ENCODE assay signal across 24 mouse cellular contexts in genomic region chr10:7932958-7933357, GRCm38 (mm10). TPM values are rescaled to one million over a fixed set of nuclear protein-coding genes. Genes with fewer than 3 reads are reported as not detected.
A peak's percentile ranks its signal among the peaks of the same experiment; 100 is the strongest.
DNase-seq lines count a peak whose midpoint lies in the region; ATAC-seq and TF ChIP-seq lines count a peak whose summit lies in the region.
"Had no signal": no experiment of that assay in that cellular context is flagged by ENCODE, and none has a peak within 500 bp of the region (broad histone marks: within the 10 kb centered on the region; RNA-seq: fewer than 3 reads in every experiment).

No protein-coding gene starts in this region.

- H3K9me3 ChIP-seq in liver, embryonic 12.5 days (replicated peaks): no peaks in the 10 kb centered on the region
- H3K9me3 ChIP-seq in liver, embryonic 11.5 days (ENCODE audit: control insufficient read depth, low read length): no peaks in the 10 kb centered on the region
- H3K9me3 ChIP-seq: embryonic facial prominence, embryonic 13.5 days; embryonic facial prominence, embryonic 15.5 days; forebrain, embryonic 10.5 days; forebrain, embryonic 12.5 days; G1E had no signal

- no peak for ATAC-seq in liver, embryonic 12.5 days
- no peak for ATAC-seq in liver, embryonic 11.5 days (replicated peaks; ENCODE audit: low FRiP score)
- ATAC-seq in Patski: peak; percentile 90
- ATAC-seq in inflammation-experienced regulatory T-cells, adult 6 months: no peak
- ATAC-seq: forebrain, embryonic 14.5 days; forebrain, embryonic 16.5 days had no signal

- POLR2A ChIA-PET in Patski (lab: Charles Lee): no interaction called here

- TF ChIP-seq CTCF in kidney, adult 2 months (conservative IDR thresholded peaks at IDR 0.05; ENCODE audit: insufficient read depth, insufficient read length, low read depth, low read length): no peak
- no peak for TF ChIP-seq CTCF in Patski (IDR thresholded peaks at IDR 0.05)

- peaks cover 12% of the 10 kb centered on the region for H3K4me1 ChIP-seq in kidney, adult 2 months (ENCODE audit: control insufficient read depth, insufficient read depth, low read length)
- peaks cover 35% of the 10 kb centered on the region for H3K4me1 ChIP-seq in liver, embryonic 12.5 days
- H3K4me1 ChIP-seq in liver, embryonic 11.5 days (replicated peaks; ENCODE audit: control insufficient read depth, insufficient read depth, low read length): peaks cover 6% of the 10 kb centered on the region; the same call in 1 of the 2 replicates
- H3K4me1 ChIP-seq: embryonic facial prominence, embryonic 15.5 days; forebrain, embryonic 10.5 days; forebrain, embryonic 12.5 days had no signal

- TF ChIP-seq POLR2A in kidney, adult 2 months (IDR thresholded peaks at IDR 0.05; ENCODE audit: low read depth, low read length): no peak

- WGBS in kidney, adult 2 months: 39% methylated on average over 2 of the region's 2 CpGs
- 70% methylated on average over 2 of the region's 2 CpGs for WGBS in liver, embryonic 12.5 days (ENCODE audit: insufficient replicate concordance)
- whole genome bisulfite sequencing in liver, embryonic 11.5 days: 76% methylated on average over 2 of the region's 2 CpGs

- no peak overlapping the region for H3K4me3 ChIP-seq in kidney, adult 2 months (ENCODE audit: insufficient read depth, low read depth, low read length)
- no peak overlapping the region for H3K4me3 ChIP-seq in liver, embryonic 12.5 days
- H3K4me3 ChIP-seq in liver, embryonic 11.5 days (ENCODE audit: low read depth, low read length): no peak overlapping the region
- H3K4me3 ChIP-seq: embryonic facial prominence, embryonic 13.5 days; embryonic facial prominence, embryonic 15.5 days; erythroblast, embryonic 14.5 days; forebrain, embryonic 10.5 days; forebrain, embryonic 12.5 days had no signal

- CTCF ChIA-PET in Patski (lab: Charles Lee): no interaction called here

- no peak overlapping the region for H3K4me2 ChIP-seq in liver, embryonic 12.5 days
- no peak overlapping the region for H3K4me2 ChIP-seq in liver, embryonic 11.5 days
- H3K4me2 ChIP-seq: embryonic facial prominence, embryonic 13.5 days; embryonic facial prominence, embryonic 15.5 days; forebrain, embryonic 12.5 days had no signal

- no peak overlapping the region for H3K27ac ChIP-seq in kidney, adult 2 months (ENCODE audit: insufficient read depth, low read depth, low read length)
- H3K27ac ChIP-seq in liver, embryonic 12.5 days: 0 out of 2 replicates have a peak overlapping the region, but pooled peaks have one; percentile 16
- no peak overlapping the region for H3K27ac ChIP-seq in liver, embryonic 11.5 days (ENCODE audit: low read depth, low read length)
- H3K27ac ChIP-seq: embryonic facial prominence, embryonic 13.5 days; embryonic facial prominence, embryonic 15.5 days; forebrain, embryonic 10.5 days; forebrain, embryonic 12.5 days had no signal

- no peaks in the 10 kb centered on the region for H3K27me3 ChIP-seq in kidney, adult 2 months (replicated peaks; ENCODE audit: control insufficient read depth, insufficient read depth, low read length)
- no peaks in the 10 kb centered on the region for H3K27me3 ChIP-seq in liver, embryonic 12.5 days (replicated peaks)
- no peaks in the 10 kb centered on the region for H3K27me3 ChIP-seq in liver, embryonic 11.5 days (replicated peaks; ENCODE audit: control insufficient read depth, insufficient read depth, low read length)
- no peaks in the 10 kb centered on the region for H3K27me3 ChIP-seq in Patski
- H3K27me3 ChIP-seq: embryonic facial prominence, embryonic 13.5 days; embryonic facial prominence, embryonic 15.5 days; forebrain, embryonic 12.5 days had no signal

- in situ Hi-C loops in Patski (cut with MboI; ENCODE audit: low pct_unique_long_range_greater_than_20kb): no loop called here

- H3K36me3 ChIP-seq in kidney, adult 2 months (ENCODE audit: control insufficient read depth, insufficient read depth, low read length): no peaks in the 10 kb centered on the region
- H3K36me3 ChIP-seq in liver, embryonic 12.5 days: peaks cover 8% of the 10 kb centered on the region; the same call in 1 of the 2 replicates
- no peaks in the 10 kb centered on the region; the same call in 1 of the 2 replicates for H3K36me3 ChIP-seq in liver, embryonic 11.5 days (ENCODE audit: control insufficient read depth, insufficient read depth, low read length)
- H3K36me3 ChIP-seq: embryonic facial prominence, embryonic 13.5 days; embryonic facial prominence, embryonic 15.5 days; forebrain, embryonic 12.5 days had no signal

- DNase-seq in kidney, adult 2 months: peak; percentile 39
- DNase-seq in kidney, postnatal 10 days: no peak
- DNase-seq in liver, embryonic 11.5 days (ENCODE audit: low spot score): no peak
- DNase-seq in Patski (ENCODE audit: low read depth, low spot score): no peak
- DNase-seq: adrenal gland, adult 2 months; adrenal gland, postnatal 10 days; adrenal gland, postnatal 25 days; cerebellum, adult 11 months; cerebellum, adult 18-20 months; cerebellum, adult 8-10 months; cerebellum, adult 9-11 months; cerebellum, postnatal 14 days; cerebellum, postnatal 36 days; embryo, embryonic 11 days had no signal

- no peak overlapping the region for H3K9ac ChIP-seq in liver, embryonic 12.5 days
- H3K9ac ChIP-seq in liver, embryonic 11.5 days (ENCODE audit: low read depth, low read length): no peak overlapping the region
- H3K9ac ChIP-seq: embryonic facial prominence, embryonic 13.5 days; embryonic facial prominence, embryonic 15.5 days; forebrain, embryonic 12.5 days had no signal

RNA-seq across cellular contexts. Expression of gene Tab2, which starts 23.1 kb away (rescaled TPM):
- polyA plus RNA-seq in kidney, adult 2 months (2012; rRNA removed): 35.8 and 44.1 TPM in 2 replicates
- 11.4 and 11.8 TPM in 2 replicates for polyA plus RNA-seq in liver, embryonic 12.5 days (2016; fragmentation: Nextera tagmentation; extraction: Ambion mirVana)
- 19.9 and 23.0 TPM in 2 replicates for polyA plus RNA-seq in liver, embryonic 11.5 days (2014; fragmentation: Nextera tagmentation; extraction: Ambion mirVana)
- polyA plus RNA-seq in Patski (2021): 63.9 TPM
- polyA plus RNA-seq in inflammation-experienced regulatory T-cells, adult 6 months (2017; shearing (Covaris generic)): 10 to 100 TPM; 36.0 to 41.6 (median 40.0) TPM
